Mouse (Mus musculus) thymus, adult 2 months (tissue): ENCODE results near the gene Rnase10.
"Not testable (repeated sequence)": the region's sequence is repeated elsewhere in the genome, so short reads cannot be mapped to it uniquely, and the experiment has no call there.

Experiments
- CTCF ChIP-seq: fragments of 200-500 bp; IDR thresholded peaks from 2 replicates; pipeline ENCODE4 v1.5.1; 2012; ENCODE audit warnings: mild to moderate bottlenecking, control low read depth, low read length, moderate library complexity, borderline replicate concordance; ENCODE audit not compliant: control insufficient read depth, poor library complexity, insufficient read depth; ENCODE audit errors: extremely low read depth
- POLR2A ChIP-seq: fragments of 200-500 bp; IDR thresholded peaks from 2 replicates; pipeline ENCODE4 v1.6.1; 2012; ENCODE audit warnings: mild to moderate bottlenecking, low read length, control low read depth, moderate library complexity; ENCODE audit not compliant: control insufficient read depth, poor library complexity, insufficient read depth; ENCODE audit errors: extremely low read depth

- not testable (repeated sequence) for TF ChIP-seq CTCF, POLR2A
Observed at GRCm38 (mm10) chr14:51014724-51015123, 7.2 kb downstream of the Rnase10 start.
